Mouse (Mus musculus) heart, embryonic 14.5 days (tissue): Measurements from ENCODE around the gene Osbpl5. TPM values are rescaled to one million over a fixed set of nuclear protein-coding genes. Genes with fewer than 3 reads are reported as not detected.

Experiments used
- ATAC-seq: fragments of 200-750 bp; cut with Nextera tagmentation; 2 replicates; pipeline ENCODE4 v1.8.0; 2017; ENCODE audit warnings: low read depth, moderate TSS enrichment; ENCODE audit not compliant: insufficient number of reproducible peaks, insufficient read depth, low FRiP score
- H3K27ac ChIP-seq, 2 experiments: fragments of 200-500 bp in 1 of 2; fragments of 300-500 bp in 1 of 2; sonication (generic) in 1 of 2; replicated peaks in 1 of 2; 2 replicates each; pipeline ENCODE4 v1.5.1; 2012 to 2014; ENCODE audit warnings: low read depth in 2 of 2, low read length in 2 of 2, control low read depth in 1 of 2, mild to moderate bottlenecking in 1 of 2, mixed read lengths in 1 of 2; ENCODE audit not compliant: control insufficient read depth in 1 of 2, insufficient read depth in 1 of 2
- H3K27me3 ChIP-seq: fragments of 300-500 bp; sonication (generic); 2 replicates; pipeline ENCODE4 v1.6.1; 2014; ENCODE audit warnings: mild to moderate bottlenecking, low read length, control low read depth; ENCODE audit not compliant: control insufficient read depth, insufficient read depth
- H3K36me3 ChIP-seq: fragments of 300-500 bp; sonication (generic); 2 replicates; pipeline ENCODE4 v1.6.1; 2014; ENCODE audit warnings: mild to moderate bottlenecking, control low read depth, low read length, mixed read lengths; ENCODE audit not compliant: control insufficient read depth, insufficient read depth
- H3K4me1 ChIP-seq, 2 experiments: fragments of 200-500 bp in 1 of 2; fragments of 300-500 bp in 1 of 2; sonication (generic) in 1 of 2; 2 replicates each; pipeline ENCODE4 v1.6.1; 2012 to 2014; ENCODE audit warnings: low read length in 2 of 2, control low read depth in 1 of 2, mixed read lengths in 1 of 2; ENCODE audit not compliant: control insufficient read depth in 2 of 2, insufficient read depth in 2 of 2
- H3K4me2 ChIP-seq: fragments of 300-500 bp; sonication (generic); 2 replicates; pipeline ENCODE4 v1.6.1; 2014; ENCODE audit warnings: mild to moderate bottlenecking, low read length
- H3K4me3 ChIP-seq, 2 experiments: fragments of 200-500 bp in 1 of 2; fragments of 300-500 bp in 1 of 2; sonication (generic) in 1 of 2; 2 replicates each; pipeline ENCODE4 v1.5.1; 2012 to 2014; ENCODE audit warnings: low read length in 2 of 2, mild to moderate bottlenecking in 2 of 2, control low read depth in 1 of 2, low read depth in 1 of 2, moderate library complexity in 1 of 2; ENCODE audit not compliant: control insufficient read depth in 1 of 2, insufficient read depth in 1 of 2
- H3K9ac ChIP-seq: fragments of 300-500 bp; sonication (generic); 2 replicates; pipeline ENCODE4 v1.6.1; 2014; ENCODE audit warnings: mild to moderate bottlenecking, low read length
- H3K9me3 ChIP-seq: fragments of 300-500 bp; sonication (generic); 2 replicates; pipeline ENCODE4 v1.6.1; 2016; ENCODE audit warnings: low read length, control low read depth; ENCODE audit not compliant: control insufficient read depth
- WGBS: fragments of 180-500 bp; shearing (Covaris S2); extraction: QIAGEN DNeasy Blood & Tissue Kit; methylation state at CpG from one replicate; pipeline ENCODE4 v1.1.7; 2014; 5-methylcytosine and 5-hydroxymethylcytosine counted together
- polyA plus RNA-seq: library from polyadenylated mRNA; unstranded; fragments of >200 nt; fragmentation: Nextera tagmentation; extraction: Ambion mirVana; gene quantifications from 2 replicates; pipeline ENCODE4 v1.2.1, GENCODE M21; 2014

The Osbpl5 gene
- polyA plus RNA-seq, 1 experiment from 2014 or later, result 34.9 TPM

DNA sequence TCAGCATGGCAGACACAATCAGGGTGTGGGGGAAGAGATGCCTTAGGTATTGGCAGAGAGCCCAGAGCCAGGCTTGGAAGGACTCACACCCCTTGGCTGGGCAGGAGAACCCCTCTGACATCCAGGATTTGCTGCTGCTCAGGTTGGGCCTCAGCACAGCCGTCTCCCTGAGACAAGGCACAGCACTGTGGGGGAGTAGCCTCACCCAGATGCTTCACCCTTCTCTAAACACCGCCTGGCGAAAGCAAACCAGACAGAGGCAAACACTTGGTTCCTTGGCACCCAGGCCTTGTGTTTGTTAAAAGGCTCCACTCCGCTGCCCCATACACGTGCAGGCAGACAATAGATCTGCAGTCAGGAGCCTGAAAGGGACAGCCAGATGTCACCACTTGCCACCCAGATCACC, 18.2 kb downstream of the Osbpl5 start:
- Histone ChIP-seq H3K4me1 (peaks cover 28 to 43% of the 10 kb centered on the region in 2 experiments), H3K9me3 (no peaks in the 10 kb centered on the region), H3K36me3 (peaks cover 12% of the 10 kb centered on the region; the same call in 1 of the 2 replicates), H3K27me3 (no peaks in the 10 kb centered on the region), H3K4me2 (peak overlapping the region; percentile 94), H3K9ac (peak overlapping the region; percentile 98), H3K4me3 (peak overlapping the region; percentile 66 to 93), H3K27ac (peak overlapping the region; percentile 64 to 92)
- WGBS, result 4% methylated on average over 5 of the region's 5 CpGs
- peak; percentile 36; the same call in 1 of the 2 replicates for ATAC-seq

DNA sequence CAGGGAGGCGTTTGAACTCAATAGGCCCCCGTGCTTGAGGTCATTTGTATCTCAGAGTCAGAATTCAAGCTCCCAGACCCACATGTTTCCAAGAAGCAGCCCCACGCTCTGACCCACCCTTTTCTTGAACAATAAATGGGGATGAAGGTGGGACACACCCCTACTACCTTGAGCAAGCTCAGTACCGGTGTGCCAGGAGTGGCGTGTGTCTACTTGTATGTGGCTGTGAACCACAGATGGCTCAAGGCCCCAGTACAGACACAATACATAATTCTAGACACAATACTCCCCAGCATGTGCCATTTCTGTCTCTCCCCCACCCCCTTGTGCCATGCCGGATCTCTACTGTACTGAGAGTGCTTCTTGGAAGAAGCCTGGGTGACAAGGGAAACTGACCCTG, 18.6 kb downstream of the Osbpl5 start:
- Histone ChIP-seq H3K27ac (peak overlapping the region; percentile 64 to 92), H3K4me2 (peak overlapping the region; percentile 94), H3K9ac (peak overlapping the region; percentile 98), H3K4me1 (peaks cover 28 to 46% of the 10 kb centered on the region in 2 experiments), H3K36me3 (peaks cover 14% of the 10 kb centered on the region; the same call in 1 of the 2 replicates), H3K9me3 (no peaks in the 10 kb centered on the region), H3K4me3 (peak overlapping the region; percentile 66 to 93), H3K27me3 (no peaks in the 10 kb centered on the region)
- WGBS, result 47% methylated on average over 6 of the region's 6 CpGs
- ATAC-seq, result no peak

DNA sequence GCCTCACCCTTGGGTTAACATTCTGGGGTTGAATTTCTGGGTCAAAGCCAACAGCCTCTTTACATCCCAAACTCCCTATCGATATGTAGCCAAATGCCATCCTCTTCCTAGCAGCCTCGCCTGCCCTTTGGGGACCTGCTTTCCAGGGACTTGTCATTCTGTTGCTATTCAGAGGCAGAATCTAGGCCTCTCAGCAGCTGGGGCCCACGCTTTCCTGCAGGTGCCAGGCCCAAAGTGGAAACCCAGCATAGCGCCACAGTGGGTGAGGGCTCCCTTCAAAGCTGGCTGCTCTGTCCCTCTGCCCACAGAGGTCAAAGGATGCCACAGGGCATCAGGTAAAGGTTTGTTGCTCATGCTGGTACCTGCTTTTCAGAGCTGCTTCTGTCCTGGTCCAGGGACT, 23.0 kb downstream of the Osbpl5 start:
- 55% methylated on average over 4 of the region's 4 CpGs for WGBS

DNA sequence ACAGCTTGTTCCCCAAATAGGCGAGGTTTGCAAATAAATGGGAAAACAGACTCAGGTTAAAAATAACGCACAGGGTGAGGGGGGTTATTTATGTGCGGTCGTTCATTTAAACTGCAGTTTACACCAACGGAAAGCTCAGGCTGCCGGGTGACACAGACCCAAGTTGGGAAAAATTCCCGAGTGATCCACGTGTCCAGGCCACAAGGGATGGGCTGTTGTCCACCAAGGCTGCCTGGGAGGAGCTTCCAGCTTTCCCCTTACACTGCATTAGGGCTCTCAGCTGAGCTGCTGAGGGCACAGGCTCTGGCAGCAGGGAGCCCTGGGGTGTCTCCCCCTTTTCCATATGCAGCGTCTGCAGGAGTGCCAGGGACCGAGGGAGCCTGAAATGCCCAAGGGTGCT, 26.9 kb downstream of the Osbpl5 start:
- Histone ChIP-seq H3K4me2 (no peak overlapping the region), H3K27me3 (no peaks in the 10 kb centered on the region), H3K4me3 (no peak overlapping the region), H3K36me3 (peaks cover 22% of the 10 kb centered on the region; the same call in 1 of the 2 replicates), H3K9me3 (no peaks in the 10 kb centered on the region), H3K27ac (no peak overlapping the region), H3K4me1 (peaks cover 12 to 39% of the 10 kb centered on the region in 2 experiments), H3K9ac (no peak overlapping the region)
- WGBS, result 66% methylated on average over 10 of the region's 10 CpGs
- ATAC-seq, result no peak

More for the DNA sequence above, 23.0 kb downstream of the Osbpl5 start:
- H3K9ac ChIP-seq, result peak overlapping the region; percentile 41; the same call in 1 of the 2 replicates
- no peak overlapping the region for H3K4me3 ChIP-seq
- no peak overlapping the region for H3K27ac ChIP-seq
- H3K36me3 ChIP-seq, result peaks cover 15% of the 10 kb centered on the region; the same call in 1 of the 2 replicates
- no peaks in the 10 kb centered on the region for H3K27me3 ChIP-seq
- no peak overlapping the region for H3K4me2 ChIP-seq
- H3K9me3 ChIP-seq, result no peaks in the 10 kb centered on the region
- H3K4me1 ChIP-seq, result peaks cover 24 to 46% of the 10 kb centered on the region in 2 experiments
- no peak for ATAC-seq

DNA sequence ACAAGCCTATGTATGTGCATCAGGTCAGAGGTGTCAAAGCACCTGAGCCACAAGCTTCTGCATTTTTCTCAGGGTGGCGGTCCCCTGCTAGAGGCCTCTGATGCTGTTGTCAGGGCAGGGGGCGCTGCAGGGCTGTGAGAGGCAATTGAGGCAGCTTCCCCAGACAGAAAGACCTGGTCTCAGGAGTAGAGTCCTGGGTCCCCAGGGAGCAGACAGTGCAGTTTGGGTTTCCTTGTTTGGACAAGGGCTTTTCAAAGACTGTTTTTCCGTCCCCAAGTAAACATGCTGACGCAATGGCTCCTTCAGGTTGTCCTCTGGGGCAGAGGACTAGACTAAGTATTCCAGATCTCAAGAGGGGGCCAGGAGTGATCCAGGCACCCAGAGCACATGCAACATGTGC, 30.4 kb downstream of the Osbpl5 start:
- no peak for ATAC-seq
- H3K4me3 ChIP-seq, result no peak overlapping the region
- no peak overlapping the region for H3K27ac ChIP-seq
- H3K27me3 ChIP-seq, result no peaks in the 10 kb centered on the region
- WGBS, result 84% methylated on average over 4 of the region's 4 CpGs
- no peak overlapping the region for H3K4me2 ChIP-seq
- H3K4me1 ChIP-seq, result peaks cover 12 to 27% of the 10 kb centered on the region in 2 experiments
- H3K9ac ChIP-seq, result no peak overlapping the region
- no peaks in the 10 kb centered on the region for H3K9me3 ChIP-seq
- H3K36me3 ChIP-seq, result 0 out of 2 replicates have a peak, but pooled peaks cover 7% of the 10 kb centered on the region

DNA sequence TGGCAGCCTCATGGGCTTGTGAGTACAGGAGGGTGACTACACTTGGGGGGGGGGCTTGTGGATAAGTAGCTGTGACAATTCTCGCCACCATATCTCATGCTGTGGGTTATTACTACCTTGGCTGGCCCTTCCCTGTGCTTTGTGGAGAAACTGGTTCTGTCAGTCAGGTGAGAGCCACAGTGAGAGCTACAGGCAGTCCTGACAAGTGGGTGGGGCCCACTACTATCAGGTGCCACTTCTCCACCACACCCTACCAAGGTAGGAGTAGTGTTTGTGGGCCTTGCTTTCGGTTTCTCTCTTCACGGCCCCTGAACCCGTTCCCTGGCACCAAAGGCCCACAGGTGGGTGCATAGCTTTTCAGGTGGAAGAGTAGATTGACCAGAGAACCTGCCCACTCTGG, 32.9 kb downstream of the Osbpl5 start:
- H3K9ac ChIP-seq, result no peak overlapping the region
- 89% methylated on average over 4 of the region's 4 CpGs for WGBS
- H3K4me1 ChIP-seq, result peaks cover 5 to 15% of the 10 kb centered on the region in 2 experiments
- H3K9me3 ChIP-seq, result no peaks in the 10 kb centered on the region
- H3K27ac ChIP-seq, result no peak overlapping the region
- no peak overlapping the region for H3K4me2 ChIP-seq
- H3K4me3 ChIP-seq, result no peak overlapping the region
- H3K36me3 ChIP-seq, result 0 out of 2 replicates have a peak, but pooled peaks cover 7% of the 10 kb centered on the region
- no peaks in the 10 kb centered on the region for H3K27me3 ChIP-seq
- no peak for ATAC-seq

DNA sequence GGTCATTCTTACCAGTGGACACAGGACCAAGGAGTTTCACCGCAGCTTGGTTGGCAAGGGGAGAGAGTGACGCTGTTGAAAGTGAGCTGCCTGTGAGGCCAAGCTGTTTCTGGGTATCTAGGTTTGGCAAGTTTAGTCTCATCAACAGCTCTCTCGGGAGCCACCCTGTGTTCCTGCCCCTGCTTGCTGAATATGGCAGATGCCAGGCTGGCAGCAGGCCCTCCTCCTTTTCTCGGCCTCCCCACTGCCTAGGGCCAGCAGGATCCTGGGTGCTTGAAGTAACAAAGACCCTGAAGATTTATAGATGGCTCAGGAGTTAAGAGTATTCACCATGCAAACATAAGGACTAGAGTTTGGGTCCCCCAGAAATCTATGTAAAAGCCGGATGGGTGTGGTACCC, 34.1 kb downstream of the Osbpl5 start:
- 86% methylated on average over 5 of the region's 5 CpGs for WGBS

DNA sequence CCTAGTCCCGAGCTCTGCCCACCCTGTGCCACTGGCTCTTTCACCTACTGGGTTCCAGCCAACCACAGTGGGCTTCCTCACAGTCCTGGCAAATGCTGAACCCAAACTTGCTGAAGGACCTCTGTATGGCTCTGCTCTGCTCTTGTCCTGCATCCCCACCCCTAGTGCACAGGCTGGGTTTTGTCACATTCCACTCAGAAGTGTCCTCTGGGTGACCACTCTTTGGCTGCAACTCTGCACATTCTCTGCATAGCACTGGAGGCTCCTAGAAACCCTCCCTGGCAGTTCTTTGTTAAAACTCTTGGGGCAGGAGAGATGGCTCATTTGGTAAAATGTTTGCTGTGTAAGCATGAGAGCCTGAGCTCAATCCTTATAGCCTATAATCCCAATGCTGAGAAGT, 39.0 kb downstream of the Osbpl5 start:
- 0 out of 2 replicates have a peak, but pooled peaks have one; percentile 55 for ATAC-seq
- H3K4me1 ChIP-seq, result peaks cover 28 to 45% of the 10 kb centered on the region in 2 experiments

More for the DNA sequence above, 34.1 kb downstream of the Osbpl5 start:
- H3K36me3 ChIP-seq, result no peaks in the 10 kb centered on the region
- H3K4me2 ChIP-seq, result no peak overlapping the region
- no peaks in the 10 kb centered on the region for H3K27me3 ChIP-seq
- H3K4me3 ChIP-seq, result no peak overlapping the region
- no peak overlapping the region for H3K9ac ChIP-seq
- H3K4me1 ChIP-seq, result peaks cover 8 to 18% of the 10 kb centered on the region in 2 experiments
- H3K9me3 ChIP-seq, result no peaks in the 10 kb centered on the region
- no peak overlapping the region for H3K27ac ChIP-seq
- ATAC-seq, result no peak

More for the DNA sequence above, 39.0 kb downstream of the Osbpl5 start:
- Histone ChIP-seq H3K27ac (peak overlapping the region; percentile 75 to 86), H3K9ac (peak overlapping the region; percentile 30; the same call in 1 of the 2 replicates), H3K4me2 (peak overlapping the region; percentile 27; the same call in 1 of the 2 replicates), H3K4me3 (no peak overlapping the region), H3K9me3 (no peaks in the 10 kb centered on the region), H3K27me3 (no peaks in the 10 kb centered on the region), H3K36me3 (peaks cover 30% of the 10 kb centered on the region)
- 52% methylated on average over 1 of the region's 1 CpGs for WGBS
